Mouse (Mus musculus) kidney, postnatal 25 days (tissue): Measurements from ENCODE around the gene Lcn11.
A peak's percentile ranks its signal among the peaks of the same experiment; 100 is the strongest.

Source experiments
- DNase-seq, 2 experiments: peaks; one replicate each; pipeline ENCODE4 v3.0.0; 2021; ENCODE audit warnings: mixed read lengths in 2 of 2

The Lcn11 gene

DNA sequence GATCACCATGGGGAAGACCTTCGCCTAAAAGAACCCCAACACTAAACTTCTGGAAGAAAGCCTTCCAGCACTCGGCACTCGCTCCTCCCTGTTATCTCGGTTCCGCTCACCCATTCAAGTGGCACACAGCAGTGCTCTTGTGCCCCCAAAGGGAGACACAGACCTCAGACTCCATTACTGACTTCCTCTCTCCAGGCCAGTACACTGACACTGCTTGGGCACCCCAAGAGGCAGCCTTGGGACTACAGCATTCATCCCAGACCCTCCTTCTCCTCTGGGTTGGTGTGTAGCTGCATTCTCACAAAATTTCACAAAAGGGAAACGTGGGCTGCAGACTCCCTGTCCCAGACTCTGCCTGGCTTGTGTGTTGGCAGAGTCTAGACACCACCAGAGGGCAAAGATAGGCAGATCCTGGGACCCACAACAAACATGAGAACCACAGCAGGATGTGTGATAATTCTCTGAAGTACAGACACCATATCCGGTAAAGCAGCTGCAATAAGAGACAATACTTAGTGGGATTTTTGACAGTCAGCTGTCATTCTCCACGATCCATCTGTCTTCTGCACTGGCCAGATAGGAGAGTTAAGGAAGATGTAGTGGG lies 51.6 kb downstream of the Lcn11 start:
- peak in 1 of 2 experiments; percentile 9 for DNase-seq
